Mouse (Mus musculus) lung, postnatal 0 days (tissue): ENCODE data around the gene Dsel. TPM values are rescaled to one million over a fixed set of nuclear protein-coding genes. Genes with fewer than 3 reads are reported as not detected.

ENCODE experiments used
- ATAC-seq: fragments of 200-750 bp; cut with Nextera tagmentation; 2 replicates; pipeline ENCODE4 v1.8.0; 2017; ENCODE audit warnings: moderate library complexity
- DNase-seq: peaks from one replicate; pipeline ENCODE4 v3.0.0-alpha.2; 2016; ENCODE audit warnings: low spot score
- H3K27ac ChIP-seq: fragments of 300-500 bp; sonication (generic); 2 replicates; pipeline ENCODE4 v1.5.1; 2014; ENCODE audit warnings: antibody characterized with exemption, mild to moderate bottlenecking, low read length, mixed read lengths
- H3K27me3 ChIP-seq: fragments of 300-500 bp; sonication (generic); replicated peaks from 2 replicates; pipeline ENCODE4 v1.6.1; 2014; ENCODE audit warnings: low read length, mixed read lengths; ENCODE audit not compliant: insufficient read depth
- H3K36me3 ChIP-seq: fragments of 300-500 bp; sonication (generic); 2 replicates; pipeline ENCODE4 v1.6.1; 2014; ENCODE audit warnings: low read length, mixed read lengths; ENCODE audit not compliant: insufficient read depth
- H3K4me1 ChIP-seq: fragments of 300-500 bp; sonication (generic); 2 replicates; pipeline ENCODE4 v1.6.1; 2014; ENCODE audit warnings: antibody characterized with exemption, low read depth, low read length, mixed read lengths; ENCODE audit not compliant: insufficient read depth
- H3K4me2 ChIP-seq: fragments of 300-500 bp; sonication (generic); replicated peaks from 2 replicates; pipeline ENCODE4 v1.6.1; 2014; ENCODE audit warnings: low read depth, mild to moderate bottlenecking, low read length, moderate library complexity, mixed read lengths
- H3K4me3 ChIP-seq: fragments of 300-500 bp; sonication (generic); 2 replicates; pipeline ENCODE4 v1.5.1; 2014; ENCODE audit warnings: low read depth, low read length
- H3K9ac ChIP-seq: fragments of 300-500 bp; sonication (generic); replicated peaks from 2 replicates; pipeline ENCODE4 v1.6.1; 2014; ENCODE audit warnings: low read depth, mild to moderate bottlenecking
- H3K9me3 ChIP-seq: fragments of 300-500 bp; sonication (generic); 2 replicates; pipeline ENCODE4 v1.6.1; 2016; ENCODE audit warnings: low read length, mixed read lengths
- CTCF ChIP-seq: IDR thresholded peaks from 2 replicates; pipeline ENCODE4 v1.5.1; 2016; ENCODE audit warnings: antibody characterized with exemption, mild to moderate bottlenecking
- EP300 ChIP-seq: IDR thresholded peaks from 2 replicates; pipeline ENCODE4 v1.6.1; 2016; ENCODE audit warnings: antibody characterized with exemption, mild to moderate bottlenecking, control low read depth
- WGBS: fragments of 180-500 bp; shearing (Covaris S2); extraction: QIAGEN DNeasy Blood & Tissue Kit; methylation state at CpG from one replicate; pipeline ENCODE4 v1.1.7; 2014; 5-methylcytosine and 5-hydroxymethylcytosine counted together
- polyA plus RNA-seq: library from polyadenylated mRNA; unstranded; fragments of >200 nt; fragmentation: Nextera tagmentation; extraction: Ambion mirVana; gene quantifications from 2 replicates; pipeline ENCODE4 v1.2.1, GENCODE M21; 2015

The Dsel gene
- polyA plus RNA-seq, 1 experiment from 2014 or later: 4.8 TPM

GRCm38 (mm10) chr1:111864063-111864778, 497 bp downstream of the Dsel start:
- H3K27me3 ChIP-seq: no peaks in the 10 kb centered on the region
- no peaks in the 10 kb centered on the region for H3K9me3 ChIP-seq
- H3K4me3 ChIP-seq: peak overlapping the region; percentile 69
- H3K36me3 ChIP-seq: no peaks in the 10 kb centered on the region
- no peak for TF ChIP-seq EP300
- TF ChIP-seq CTCF: peak; percentile 79
- H3K4me2 ChIP-seq: peak overlapping the region; percentile 76
- no peaks in the 10 kb centered on the region for H3K4me1 ChIP-seq
- under 1% methylated on average over 41 of the region's 41 CpGs for WGBS
- ATAC-seq: peak; percentile 68
- peak; percentile 80 for DNase-seq
- peak overlapping the region; percentile 76 for H3K27ac ChIP-seq
- H3K9ac ChIP-seq: peak overlapping the region; percentile 64

GRCm38 (mm10) chr1:111857852-111858251, 6.9 kb downstream of the Dsel start:
- H3K27ac ChIP-seq: no peak overlapping the region
- WGBS: 75% methylated on average over 1 of the region's 1 CpGs
- peak; percentile 12 for DNase-seq

GRCm38 (mm10) chr1:111852439-111852838, 12.3 kb downstream of the Dsel start:
- Histone ChIP-seq H3K9ac (no peak overlapping the region), H3K4me2 (no peak overlapping the region), H3K27me3 (no peaks in the 10 kb centered on the region), H3K9me3 (no peaks in the 10 kb centered on the region), H3K4me1 (no peaks in the 10 kb centered on the region), H3K36me3 (no peaks in the 10 kb centered on the region), H3K4me3 (no peak overlapping the region), H3K27ac (no peak overlapping the region)
- TF ChIP-seq EP300: no peak
- no peak for TF ChIP-seq CTCF
- ATAC-seq: no peak
- DNase-seq: no peak
- 89% methylated on average over 8 of the region's 8 CpGs for WGBS

More at GRCm38 (mm10) chr1:111857852-111858251, 6.9 kb downstream of the Dsel start:
- H3K4me3 ChIP-seq: no peak overlapping the region
- H3K9me3 ChIP-seq: no peaks in the 10 kb centered on the region
- no peaks in the 10 kb centered on the region for H3K4me1 ChIP-seq
- no peak for TF ChIP-seq EP300
- no peak for TF ChIP-seq CTCF
- H3K9ac ChIP-seq: no peak overlapping the region
- H3K36me3 ChIP-seq: no peaks in the 10 kb centered on the region
- H3K27me3 ChIP-seq: no peaks in the 10 kb centered on the region
- no peak overlapping the region for H3K4me2 ChIP-seq
- no peak for ATAC-seq

- 68% methylated on average over 2 of the region's 2 CpGs for WGBS
- ATAC-seq (no peak), DNase-seq (no peak)
- TF ChIP-seq EP300 (no peak), CTCF (no peak)
- H3K9me3 ChIP-seq: no peaks in the 10 kb centered on the region
- H3K27ac ChIP-seq: no peak overlapping the region
- no peaks in the 10 kb centered on the region for H3K36me3 ChIP-seq
- H3K27me3 ChIP-seq: no peaks in the 10 kb centered on the region
- H3K9ac ChIP-seq: no peak overlapping the region
- H3K4me2 ChIP-seq: no peak overlapping the region
- H3K4me1 ChIP-seq: no peaks in the 10 kb centered on the region
- H3K4me3 ChIP-seq: no peak overlapping the region
These were observed 31.0 kb downstream of the Dsel start for GRCm38 (mm10) chr1:111833583-111834225.
